Mouse (Mus musculus): Measurements from ENCODE around the gene Tnr.

Tnr gene

DNA sequence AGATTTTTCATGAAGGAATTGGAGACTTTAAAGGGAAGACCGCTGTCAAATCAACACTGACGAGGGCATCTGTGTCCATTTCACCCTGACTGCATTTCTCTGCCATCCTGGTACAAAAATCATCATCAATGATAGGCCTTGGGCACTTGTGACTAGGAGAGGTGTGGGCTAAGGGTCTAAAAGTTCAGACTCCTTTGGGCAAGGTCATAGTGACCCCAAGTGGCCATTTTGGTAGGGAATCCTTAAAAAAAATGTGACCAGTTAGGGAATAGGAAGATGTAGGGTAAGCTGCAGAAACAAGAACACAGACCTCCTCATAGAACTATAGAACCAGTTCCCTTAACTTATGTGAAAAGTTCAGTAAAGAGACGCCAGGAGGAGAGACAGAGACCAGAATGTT is 355.1 kb downstream of the Tnr start:
- no peak for DNase-seq (ENCODE audit: low spot score)

GRCm38 (mm10) chr1:159879866-159880265 is 356.3 kb downstream of the Tnr start:
- no peak for DNase-seq (ENCODE audit: low spot score)

- DNase-seq (ENCODE audit: low spot score), result no peak
Measured at GRCm38 (mm10) chr1:159885476-159885875, 361.9 kb downstream of the Tnr start.

GRCm38 (mm10) chr1:159888611-159889010 is 365.0 kb downstream of the Tnr start:
- no peak for DNase-seq (ENCODE audit: low spot score)

GRCm38 (mm10) chr1:159889012-159889765 is 365.6 kb downstream of the Tnr start:
- no peak for DNase-seq (ENCODE audit: low spot score)

DNA sequence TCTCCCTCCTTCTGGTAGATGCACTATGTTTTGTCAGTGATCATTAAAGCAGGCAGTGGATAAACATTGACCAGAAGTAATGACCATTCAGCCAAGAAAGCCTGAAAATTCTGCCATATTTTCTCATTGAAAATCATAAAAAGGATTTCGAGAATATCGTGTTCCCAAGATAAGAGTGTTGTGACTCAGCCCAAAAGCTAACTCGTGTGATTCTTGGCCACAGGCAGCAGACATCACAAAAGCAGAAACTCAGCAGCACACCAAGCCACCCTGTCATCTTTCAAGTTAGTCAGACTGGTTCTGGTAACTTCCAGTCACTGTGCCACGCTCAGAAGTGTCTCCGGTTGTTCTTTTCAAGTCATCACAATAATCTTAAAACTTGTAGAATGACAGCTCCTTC is 367.0 kb downstream of the Tnr start:
- DNase-seq (ENCODE audit: low spot score), result peak; percentile 10

DNA sequence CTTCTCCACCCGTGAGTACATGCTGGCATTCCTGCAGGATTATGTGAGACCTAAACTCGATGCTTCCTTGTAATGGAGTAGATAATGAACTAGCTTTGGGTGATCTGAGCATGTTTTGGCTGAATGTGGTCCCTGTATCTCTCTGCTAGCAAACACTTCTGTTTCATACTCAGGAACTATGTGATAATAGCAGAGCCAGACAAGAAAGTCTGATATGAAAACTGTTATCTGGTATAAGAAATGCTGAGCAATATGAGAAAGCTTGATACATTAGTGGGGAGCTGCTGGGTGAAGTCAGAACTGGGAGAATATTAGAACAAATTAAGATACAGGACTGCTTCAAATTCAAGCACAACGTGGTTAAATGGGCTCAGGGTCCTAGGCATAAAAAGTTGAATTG is 371.5 kb downstream of the Tnr start:
- DNase-seq (ENCODE audit: low spot score), result no peak

GRCm38 (mm10) chr1:159899991-159900390 is 376.4 kb downstream of the Tnr start:
- no peak for DNase-seq (ENCODE audit: low spot score)

DNA sequence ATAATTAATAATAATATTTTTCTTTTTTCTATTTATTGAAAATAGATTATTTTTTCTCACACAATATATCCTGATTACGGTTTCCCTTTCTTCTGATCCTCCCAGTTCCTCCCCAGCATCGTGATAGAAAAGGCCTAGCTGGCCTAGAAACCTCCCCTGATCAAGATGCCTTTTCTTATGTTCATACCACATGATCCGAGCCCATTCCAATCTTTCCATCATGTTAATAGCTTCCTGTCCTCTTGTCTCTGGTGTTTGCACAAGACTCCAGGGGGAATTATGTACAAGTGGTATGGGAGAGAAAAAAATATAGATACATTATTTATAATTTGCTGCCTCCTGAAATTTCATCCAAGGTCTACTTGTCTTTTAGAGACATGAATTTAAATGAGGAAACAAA is 377.1 kb downstream of the Tnr start:
- no peak for DNase-seq (ENCODE audit: low spot score)

DNA sequence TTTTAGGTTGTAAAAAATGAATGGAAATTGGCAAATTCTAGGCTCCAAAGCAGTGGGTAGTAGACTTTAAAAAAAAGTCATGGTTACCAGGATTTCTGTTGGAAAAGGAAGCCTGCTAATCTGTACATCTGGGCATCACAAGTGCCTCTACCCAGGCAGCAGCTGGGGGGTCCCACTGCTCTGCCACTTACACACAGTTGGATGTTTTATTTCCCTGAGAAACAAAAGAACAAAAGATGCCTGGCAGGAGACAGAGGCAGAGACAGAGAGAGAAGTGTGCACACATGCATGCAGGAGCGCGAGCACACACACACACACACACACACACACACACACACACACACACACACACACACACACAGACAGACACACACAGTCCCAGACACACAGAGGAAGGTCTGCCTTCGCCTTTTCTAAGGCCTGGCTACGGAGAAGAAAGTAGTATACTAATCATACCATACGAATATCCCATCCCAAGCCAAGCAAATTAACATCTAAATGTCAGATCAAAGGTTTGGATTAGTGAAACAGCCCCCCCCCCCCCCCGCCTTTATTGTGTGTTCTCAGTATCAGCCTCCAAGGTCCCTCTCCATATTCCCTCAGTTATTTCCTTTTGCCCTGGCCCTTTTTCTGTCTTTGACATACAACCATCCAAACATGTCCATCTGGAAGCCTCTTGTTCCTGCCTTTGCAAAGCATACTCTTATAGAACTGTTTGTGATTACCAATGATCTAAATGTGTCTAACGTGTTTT is 378.0 kb downstream of the Tnr start:
- DNase-seq (ENCODE audit: low spot score), result no peak

GRCm38 (mm10) chr1:159902120-159902497 is 378.5 kb downstream of the Tnr start:
- no peak for DNase-seq (ENCODE audit: low spot score)

GRCm38 (mm10) chr1:159911006-159911405 is 387.4 kb downstream of the Tnr start:
- no peak for DNase-seq (ENCODE audit: low spot score)

- DNase-seq (ENCODE audit: low spot score), result no peak
Measured at GRCm38 (mm10) chr1:159914726-159915125, 391.2 kb downstream of the Tnr start.

GRCm38 (mm10) chr1:159920571-159920970 is 397.0 kb downstream of the Tnr start:
- no peak for DNase-seq (ENCODE audit: low spot score)

- DNase-seq (ENCODE audit: low spot score), result no peak
Measured at GRCm38 (mm10) chr1:159923010-159923409, 399.4 kb downstream of the Tnr start.

DNA sequence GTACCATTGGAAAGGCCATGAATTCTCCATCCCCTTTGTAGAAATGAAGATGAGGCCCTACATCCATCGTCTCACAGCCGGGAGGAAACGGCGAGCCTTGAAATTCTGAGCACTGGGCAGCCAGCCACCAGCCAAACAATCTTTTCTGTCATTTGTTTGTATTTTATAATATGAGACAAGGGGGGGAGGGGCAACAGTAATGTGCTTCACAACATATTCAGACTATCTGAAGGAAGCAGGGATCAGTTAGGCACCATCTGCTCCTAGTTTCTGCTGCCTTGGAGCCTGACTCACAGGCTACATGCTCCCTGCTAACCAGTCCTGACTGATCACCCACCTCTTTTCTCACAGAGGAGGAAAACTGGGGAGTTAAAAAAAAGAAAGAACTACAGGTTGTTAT is 400.5 kb downstream of the Tnr start:
- DNase-seq (ENCODE audit: low spot score), result no peak

- no peak for DNase-seq (ENCODE audit: low spot score)
Measured at GRCm38 (mm10) chr1:159924684-159925083, 401.1 kb downstream of the Tnr start.

GRCm38 (mm10) chr1:159928681-159929335 is 405.2 kb downstream of the Tnr start:
- no peak for DNase-seq (ENCODE audit: low spot score)

GRCm38 (mm10) chr1:159932092-159932491 is 408.5 kb downstream of the Tnr start:
- DNase-seq (ENCODE audit: low spot score), result no peak

- no peak for DNase-seq (ENCODE audit: low spot score)
Measured at GRCm38 (mm10) chr1:159932598-159932997, 409.0 kb downstream of the Tnr start.

GRCm38 (mm10) chr1:159938449-159938848 is 414.9 kb downstream of the Tnr start:
- no peak for DNase-seq (ENCODE audit: low spot score)

DNA sequence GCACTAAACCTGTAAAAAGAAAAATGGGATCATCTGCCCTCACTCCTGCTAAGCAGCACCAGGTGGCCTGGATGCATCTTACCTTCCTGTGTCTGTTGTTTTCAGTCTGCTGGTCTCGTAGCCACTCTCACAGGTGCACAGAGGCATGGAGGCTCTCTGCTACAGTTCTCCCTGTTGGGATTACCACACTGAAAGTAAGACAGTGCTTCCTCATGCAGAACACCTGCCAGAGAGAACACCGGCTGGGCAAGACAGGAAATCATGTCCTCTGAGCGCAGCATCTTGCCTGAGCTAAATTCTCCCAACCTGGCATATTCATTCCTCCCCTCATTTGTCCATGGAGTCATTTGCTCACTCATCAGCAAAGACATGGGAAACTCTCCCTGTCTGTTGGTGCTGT is 415.8 kb downstream of the Tnr start:
- DNase-seq (ENCODE audit: low spot score), result no peak

GRCm38 (mm10) chr1:159953526-159953925 is 430.0 kb downstream of the Tnr start:
- DNase-seq (ENCODE audit: low spot score), result no peak
